Mouse (Mus musculus): ENCODE measurements around the gene Stxbp1. TPM values are rescaled to one million over a fixed set of nuclear protein-coding genes. Genes with fewer than 3 reads are reported as not detected.
A peak's percentile ranks its signal among the peaks of the same experiment; 100 is the strongest.

Gene Stxbp1
- total and polyA plus RNA-seq, 3 experiments: 3.3 to 13.7 (median 6.1) TPM

DNA sequence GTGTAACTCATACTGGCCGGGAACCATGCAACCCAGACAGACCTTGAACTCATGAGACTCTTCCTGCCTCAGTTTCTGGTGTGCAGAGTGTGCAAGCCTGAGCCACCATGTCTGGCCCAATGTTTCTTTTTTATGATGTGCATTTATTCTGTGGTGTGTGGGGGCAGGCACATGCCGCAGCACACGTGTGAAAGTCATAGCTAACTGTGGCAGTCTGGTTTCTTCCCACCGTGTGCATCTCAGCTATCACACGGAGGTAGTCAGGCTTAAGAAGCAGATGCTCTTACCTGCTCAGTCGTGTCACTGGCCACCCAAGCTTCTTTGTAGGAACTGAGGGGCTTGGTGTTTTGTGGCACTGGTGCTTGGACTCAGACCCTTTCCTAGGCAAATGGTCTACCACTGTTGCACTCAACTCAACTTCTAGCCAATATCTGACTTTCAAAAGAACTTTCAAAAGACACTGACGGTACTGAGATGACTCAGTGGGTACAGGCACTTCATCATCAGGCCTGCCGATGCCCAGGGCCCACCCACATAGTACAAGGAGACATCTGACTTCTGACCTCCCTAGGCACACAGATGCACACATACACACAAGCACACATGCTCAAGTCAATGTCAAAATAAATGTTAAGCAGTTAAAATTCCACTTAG, 74.3 kb downstream of the Stxbp1 start:
- H3K4me3 ChIP-seq (ENCODE audit: low read depth, low read length): no peak overlapping the region
- H3K27me3 ChIP-seq (ENCODE audit: insufficient read depth, low read length): peaks cover 32% of the 10 kb centered on the region
- peaks cover 16% of the 10 kb centered on the region for H3K36me3 ChIP-seq (replicated peaks)
- DNase-seq (ENCODE audit: low spot score) (no peak), ATAC-seq (ENCODE audit: extremely low read depth, insufficient number of reproducible peaks, low FRiP score, poor library complexity, severe bottlenecking) (no peak)
- TF ChIP-seq TAL1 (conservative IDR thresholded peaks at IDR 0.05; ENCODE audit: low read depth, low read length): no peak
- TF ChIP-seq GATA1 (IDR thresholded peaks at IDR 0.05; ENCODE audit: borderline replicate concordance, low read length): no peak
- H3K9me3 ChIP-seq (replicated peaks): no peaks in the 10 kb centered on the region
- H3K4me1 ChIP-seq (ENCODE audit: insufficient read depth, low read depth, low read length): peaks cover 44% of the 10 kb centered on the region

DNA sequence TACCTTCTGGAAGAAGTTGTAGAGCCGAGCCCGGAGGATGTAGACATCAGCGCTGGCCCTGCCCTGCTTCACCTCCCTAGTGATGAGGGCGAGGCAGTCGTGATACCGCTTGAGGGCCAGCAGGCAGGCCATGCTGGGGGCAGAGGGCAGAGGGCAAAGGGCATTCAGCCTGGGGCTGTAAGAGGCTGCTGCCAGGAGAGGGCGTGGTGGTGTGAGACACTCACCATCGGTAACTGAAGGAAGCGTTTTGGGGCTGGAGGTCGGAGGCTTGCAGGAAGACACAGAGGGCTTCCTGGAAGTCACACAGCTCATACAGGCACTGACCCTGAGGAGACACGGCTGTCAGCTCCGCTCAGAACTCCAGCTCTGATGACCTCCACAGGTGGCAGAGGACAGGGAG, 75.2 kb downstream of the Stxbp1 start:
- H3K4me1 ChIP-seq (ENCODE audit: insufficient read depth, low read depth, low read length): peaks cover 42% of the 10 kb centered on the region
- no peak for DNase-seq (ENCODE audit: low spot score)
- no peak for ATAC-seq (ENCODE audit: extremely low read depth, insufficient number of reproducible peaks, low FRiP score, poor library complexity, severe bottlenecking)

DNA sequence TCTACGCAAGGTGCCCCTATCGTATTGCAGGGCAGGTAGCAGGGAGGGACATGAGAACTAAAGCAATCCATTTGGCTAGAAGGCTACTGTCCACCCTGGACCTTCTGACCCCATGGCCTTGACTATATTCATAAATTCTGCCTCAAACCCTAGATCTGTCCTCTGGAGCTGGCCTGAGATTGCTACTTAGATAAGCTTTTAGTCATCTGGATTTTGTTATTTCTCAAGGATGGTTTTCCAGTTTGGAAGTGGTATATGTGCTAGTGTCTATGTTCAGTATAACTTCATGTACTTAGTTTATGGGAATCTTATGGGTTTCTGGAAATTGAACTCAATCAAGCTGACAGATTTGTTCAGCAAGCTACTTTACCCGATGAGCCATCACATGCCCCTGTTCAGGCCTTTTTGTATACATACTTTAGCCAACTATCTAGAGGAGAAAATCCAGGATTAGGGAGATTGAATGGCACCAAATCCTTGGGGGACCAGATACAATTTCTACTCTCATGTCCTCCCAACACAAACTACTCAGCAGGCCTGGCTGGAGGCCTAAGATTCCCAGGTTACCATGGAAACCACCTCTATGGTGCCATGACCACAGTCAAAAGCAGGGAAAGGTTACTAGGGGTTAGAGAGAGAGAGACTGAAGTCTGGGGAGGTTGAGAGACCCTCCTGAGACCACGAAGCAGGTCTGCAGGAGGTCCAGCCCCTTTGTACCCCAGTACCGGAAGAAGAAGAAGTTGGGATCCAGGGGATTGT, 77.5 kb downstream of the Stxbp1 start:
- DNase-seq (ENCODE audit: low spot score) (no peak), ATAC-seq (ENCODE audit: extremely low read depth, insufficient number of reproducible peaks, low FRiP score, poor library complexity, severe bottlenecking) (no peak)
- TF ChIP-seq GATA1 (IDR thresholded peaks at IDR 0.05; ENCODE audit: borderline replicate concordance, low read length) (no peak), TAL1 (conservative IDR thresholded peaks at IDR 0.05; ENCODE audit: low read depth, low read length) (no peak), CTCF (IDR thresholded peaks at IDR 0.05; ENCODE audit: low read depth, low read length) (no peak), GATA2 (IDR thresholded peaks at IDR 0.05; ENCODE audit: borderline replicate concordance, low read depth, low read length) (no peak), POLR2AphosphoS5 (IDR thresholded peaks at IDR 0.05; ENCODE audit: insufficient replicate concordance, low read depth, low read length) (no peak)
- H3K36me3 ChIP-seq (replicated peaks): no peaks in the 10 kb centered on the region
- H3K4me3 ChIP-seq (ENCODE audit: low read depth, low read length): no peak overlapping the region
- peaks cover 20% of the 10 kb centered on the region for H3K4me1 ChIP-seq (ENCODE audit: insufficient read depth, low read depth, low read length)
- peaks cover 45% of the 10 kb centered on the region for H3K27me3 ChIP-seq (ENCODE audit: insufficient read depth, low read length)
- no peaks in the 10 kb centered on the region for H3K9me3 ChIP-seq (replicated peaks)

More for the DNA sequence above, 75.2 kb downstream of the Stxbp1 start:
- peaks cover 38% of the 10 kb centered on the region for H3K27me3 ChIP-seq (ENCODE audit: insufficient read depth, low read length)
- H3K36me3 ChIP-seq (replicated peaks): peaks cover 7% of the 10 kb centered on the region
- TF ChIP-seq TAL1 (conservative IDR thresholded peaks at IDR 0.05; ENCODE audit: low read depth, low read length) (no peak), GATA1 (IDR thresholded peaks at IDR 0.05; ENCODE audit: borderline replicate concordance, low read length) (no peak), GATA2 (IDR thresholded peaks at IDR 0.05; ENCODE audit: borderline replicate concordance, low read depth, low read length) (no peak), POLR2AphosphoS5 (IDR thresholded peaks at IDR 0.05; ENCODE audit: insufficient replicate concordance, low read depth, low read length) (no peak)
- H3K4me3 ChIP-seq (ENCODE audit: low read depth, low read length): no peak overlapping the region
- no peaks in the 10 kb centered on the region for H3K9me3 ChIP-seq (replicated peaks)

DNA sequence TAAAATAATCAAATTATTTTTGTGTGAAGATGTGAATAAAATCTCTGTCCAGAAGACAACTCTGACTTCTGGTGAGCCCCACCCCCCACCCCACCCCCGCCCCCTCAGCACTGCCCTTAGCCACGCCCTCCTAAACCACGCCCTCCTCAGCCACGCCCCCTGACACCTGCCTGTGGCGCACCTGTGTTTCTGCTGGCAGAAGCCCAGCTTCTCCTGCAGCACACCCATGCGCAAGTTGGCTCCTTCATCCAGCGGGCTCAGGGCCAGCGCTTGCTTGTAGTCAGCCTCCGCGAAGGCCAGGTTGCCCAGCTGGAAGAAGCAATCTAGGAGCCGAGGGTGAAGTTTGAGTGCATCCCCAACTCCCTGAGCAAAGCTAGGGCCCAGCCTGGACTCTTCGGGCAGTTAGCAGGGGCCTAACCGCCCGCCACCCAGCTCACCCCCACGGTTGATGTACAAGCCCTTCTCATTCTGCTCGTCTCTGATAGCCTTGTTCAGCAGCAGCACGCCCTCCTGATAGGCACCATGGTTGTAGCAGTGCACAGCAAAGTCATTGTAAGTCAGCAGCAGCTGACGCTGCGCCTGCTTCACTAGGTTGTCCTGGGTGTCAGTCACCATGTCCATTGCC, 78.3 kb downstream of the Stxbp1 start:
- DNase-seq (ENCODE audit: low spot score) (no peak), ATAC-seq (ENCODE audit: extremely low read depth, insufficient number of reproducible peaks, low FRiP score, poor library complexity, severe bottlenecking) (no peak)
- Histone ChIP-seq H3K4me1 (ENCODE audit: insufficient read depth, low read depth, low read length) (peaks cover 18% of the 10 kb centered on the region), H3K4me3 (ENCODE audit: low read depth, low read length) (no peak overlapping the region), H3K27me3 (ENCODE audit: insufficient read depth, low read length) (peaks cover 45% of the 10 kb centered on the region), H3K36me3 (replicated peaks) (no peaks in the 10 kb centered on the region), H3K9me3 (replicated peaks) (no peaks in the 10 kb centered on the region)
- TF ChIP-seq GATA2 (IDR thresholded peaks at IDR 0.05; ENCODE audit: borderline replicate concordance, low read depth, low read length): no peak
- TF ChIP-seq TAL1 (conservative IDR thresholded peaks at IDR 0.05; ENCODE audit: low read depth, low read length): no peak
- TF ChIP-seq GATA1 (IDR thresholded peaks at IDR 0.05; ENCODE audit: borderline replicate concordance, low read length): no peak
- no peak for TF ChIP-seq CTCF (IDR thresholded peaks at IDR 0.05; ENCODE audit: low read depth, low read length)
- TF ChIP-seq POLR2AphosphoS5 (IDR thresholded peaks at IDR 0.05; ENCODE audit: insufficient replicate concordance, low read depth, low read length): no peak

DNA sequence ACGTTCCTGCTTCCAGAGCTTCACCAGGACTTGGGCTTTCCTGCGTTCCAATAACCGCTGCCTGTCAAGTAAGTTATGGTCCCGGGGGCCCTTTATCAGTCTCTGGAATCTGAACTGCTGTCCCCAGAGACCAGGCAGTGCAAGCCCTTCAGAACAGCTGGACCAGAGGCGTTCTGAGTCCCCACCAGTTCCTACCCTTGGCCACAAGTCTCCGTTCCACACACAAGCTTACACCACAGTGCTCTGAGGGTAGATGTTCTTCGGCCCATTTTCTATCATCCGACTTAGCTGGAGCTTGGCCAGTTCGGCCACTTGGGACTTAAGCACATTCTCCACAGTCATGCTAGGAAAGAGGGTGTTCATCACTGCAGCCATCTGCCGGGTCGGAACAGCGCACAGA, 79.8 kb downstream of the Stxbp1 start:
- DNase-seq (ENCODE audit: low spot score): no peak
- Histone ChIP-seq H3K27me3 (ENCODE audit: insufficient read depth, low read length) (peaks cover 39% of the 10 kb centered on the region), H3K4me3 (ENCODE audit: low read depth, low read length) (no peak overlapping the region), H3K9me3 (replicated peaks) (no peaks in the 10 kb centered on the region), H3K36me3 (replicated peaks) (peaks cover 11% of the 10 kb centered on the region), H3K4me1 (ENCODE audit: insufficient read depth, low read depth, low read length) (peaks cover 17% of the 10 kb centered on the region)
- TF ChIP-seq GATA2 (IDR thresholded peaks at IDR 0.05; ENCODE audit: borderline replicate concordance, low read depth, low read length) (no peak), TAL1 (conservative IDR thresholded peaks at IDR 0.05; ENCODE audit: low read depth, low read length) (no peak), GATA1 (IDR thresholded peaks at IDR 0.05; ENCODE audit: borderline replicate concordance, low read length) (no peak), CTCF (IDR thresholded peaks at IDR 0.05; ENCODE audit: low read depth, low read length) (no peak)
- no peak for ATAC-seq (ENCODE audit: extremely low read depth, insufficient number of reproducible peaks, low FRiP score, poor library complexity, severe bottlenecking)

DNA sequence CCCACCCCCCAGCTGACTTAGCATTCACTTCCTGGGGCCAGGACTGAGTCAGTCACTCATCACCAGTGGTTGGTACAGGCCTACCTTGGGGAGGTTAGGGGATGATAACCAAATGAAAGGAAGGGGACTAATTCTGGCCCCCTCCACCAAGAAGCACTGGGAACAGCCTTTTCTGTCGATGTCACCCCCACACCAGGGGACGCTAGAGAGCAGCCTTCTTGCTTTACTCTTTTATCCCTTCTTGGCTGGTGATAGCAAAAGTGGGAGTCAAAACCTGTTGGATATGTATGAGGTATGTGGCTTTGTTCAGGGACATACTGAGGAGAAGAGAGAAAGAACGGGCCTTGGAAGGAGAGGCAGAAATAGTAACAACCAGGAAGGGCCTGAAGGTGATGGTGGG, 83.7 kb downstream of the Stxbp1 start:
- Histone ChIP-seq H3K4me1 (ENCODE audit: insufficient read depth, low read depth, low read length) (peaks cover 4% of the 10 kb centered on the region; the same call in 1 of the 2 replicates), H3K9me3 (replicated peaks) (no peaks in the 10 kb centered on the region), H3K4me3 (ENCODE audit: low read depth, low read length) (no peak overlapping the region), H3K27me3 (ENCODE audit: insufficient read depth, low read length) (peaks cover 19% of the 10 kb centered on the region), H3K36me3 (replicated peaks) (peaks cover 50% of the 10 kb centered on the region)
- no peak for DNase-seq (ENCODE audit: low spot score)
- no peak for ATAC-seq (ENCODE audit: extremely low read depth, insufficient number of reproducible peaks, low FRiP score, poor library complexity, severe bottlenecking)
- TF ChIP-seq TAL1 (conservative IDR thresholded peaks at IDR 0.05; ENCODE audit: low read depth, low read length): no peak
- no peak for TF ChIP-seq POLR2AphosphoS5 (IDR thresholded peaks at IDR 0.05; ENCODE audit: insufficient replicate concordance, low read depth, low read length)
- no peak for TF ChIP-seq GATA1 (IDR thresholded peaks at IDR 0.05; ENCODE audit: borderline replicate concordance, low read length)
- no peak for TF ChIP-seq GATA2 (IDR thresholded peaks at IDR 0.05; ENCODE audit: borderline replicate concordance, low read depth, low read length)
- TF ChIP-seq CTCF (IDR thresholded peaks at IDR 0.05; ENCODE audit: low read depth, low read length): peak; percentile 78

Measured in G1E (cell line).